In genomic region chr2:103591742-103592590, GRCm38 (mm10) we compare ENCODE assay signal across 9 mouse cellular contexts. TPM values are rescaled to one million over a fixed set of nuclear protein-coding genes. Genes with fewer than 3 reads are reported as not detected.
A peak's percentile ranks its signal among the peaks of the same experiment; 100 is the strongest.
DNase-seq lines count a peak whose midpoint lies in the region; ATAC-seq and TF ChIP-seq lines count a peak whose summit lies in the region.
"Had no signal": no experiment of that assay in that cellular context is flagged by ENCODE, and none has a peak within 500 bp of the region (broad histone marks: within the 10 kb centered on the region; RNA-seq: fewer than 3 reads in every experiment).

No protein-coding gene starts in this region.

- no peak for TF ChIP-seq EP300 in liver, postnatal 0 days (IDR thresholded peaks at IDR 0.05; ENCODE audit: low read depth)

- H3K9ac ChIP-seq in forebrain, postnatal 0 days, result 0 out of 2 replicates have a peak overlapping the region, but pooled peaks have one; percentile 10
- H3K9ac ChIP-seq in liver, postnatal 0 days (replicated peaks), result no peak overlapping the region

- no peak overlapping the region for H3K4me2 ChIP-seq in forebrain, postnatal 0 days (ENCODE audit: low read depth)
- H3K4me2 ChIP-seq in liver, postnatal 0 days (ENCODE audit: low read depth, low read length), result no peak overlapping the region

- WGBS in forebrain, postnatal 0 days, result 43% methylated on average over 9 of the region's 9 CpGs
- WGBS in liver, postnatal 0 days (ENCODE audit: insufficient replicate concordance), result 59% methylated on average over 9 of the region's 9 CpGs

- no peaks in the 10 kb centered on the region for H3K9me3 ChIP-seq in forebrain, postnatal 0 days (ENCODE audit: low read length)
- no peaks in the 10 kb centered on the region for H3K9me3 ChIP-seq in liver, postnatal 0 days (ENCODE audit: low read length)

- H3K27me3 ChIP-seq in forebrain, postnatal 0 days (ENCODE audit: insufficient read depth, low read length), result no peaks in the 10 kb centered on the region
- H3K27me3 ChIP-seq in liver, postnatal 0 days (ENCODE audit: insufficient read depth, low read length), result no peaks in the 10 kb centered on the region

- H3K27ac ChIP-seq in brown adipose tissue, adult 24 weeks (replicated peaks; ENCODE audit: low read depth, low read length), result 0 out of 2 replicates have a peak overlapping the region, but pooled peaks have one; percentile 26
- H3K27ac ChIP-seq in forebrain, postnatal 0 days (ENCODE audit: low read depth, low read length), result peak overlapping the region; percentile 73
- no peak overlapping the region for H3K27ac ChIP-seq in liver, postnatal 0 days (ENCODE audit: low read depth)

- no peak overlapping the region for H3K4me3 ChIP-seq in brown adipose tissue, adult 24 weeks (ENCODE audit: insufficient read depth, low read depth, low read length)
- H3K4me3 ChIP-seq in forebrain, postnatal 0 days (ENCODE audit: low read depth, low read length), result no peak overlapping the region
- no peak overlapping the region for H3K4me3 ChIP-seq in liver, postnatal 0 days (ENCODE audit: low read depth, low read length)
- H3K4me3 ChIP-seq: myocyte had no signal

- peak; percentile 86 for ATAC-seq in forebrain, postnatal 0 days
- no peak for ATAC-seq in liver, postnatal 0 days

- H3K4me1 ChIP-seq in brown adipose tissue, adult 24 weeks (ENCODE audit: control insufficient read depth, insufficient read depth, insufficient read length, low read length), result no peaks in the 10 kb centered on the region
- 0 out of 2 replicates have a peak, but pooled peaks cover 3% of the 10 kb centered on the region for H3K4me1 ChIP-seq in forebrain, postnatal 0 days (ENCODE audit: insufficient read depth)
- H3K4me1 ChIP-seq in liver, postnatal 0 days (ENCODE audit: insufficient read depth), result peaks cover 12% of the 10 kb centered on the region; the same call in 1 of the 2 replicates

- TF ChIP-seq CTCF in forebrain, postnatal 0 days (IDR thresholded peaks at IDR 0.05; ENCODE audit: low read depth), result no peak
- TF ChIP-seq CTCF in liver, postnatal 0 days (IDR thresholded peaks at IDR 0.05; ENCODE audit: low read depth), result no peak

- H3K36me3 ChIP-seq in forebrain, postnatal 0 days (ENCODE audit: insufficient read depth), result no peaks in the 10 kb centered on the region
- H3K36me3 ChIP-seq in liver, postnatal 0 days (replicated peaks; ENCODE audit: insufficient read depth, low read length), result no peaks in the 10 kb centered on the region

- peak; percentile 61 for DNase-seq in MN1 (ENCODE audit: low spot score)
- peak; percentile 73 for DNase-seq in forebrain, postnatal 0 days
- peak; percentile 50 for DNase-seq in hindlimb bud, embryonic 11.5 days (ENCODE audit: extremely low spot score, low read depth, low spot score)
- DNase-seq in lung, postnatal 36 days, result peak; percentile 35
- DNase-seq in liver, postnatal 0 days, result no peak
- no peak for DNase-seq in thymus, postnatal 10 days (ENCODE audit: low spot score in 2 of 2)
- no peak for DNase-seq in ovary, postnatal 14 days (ENCODE audit: low spot score)

RNA-seq across cellular contexts. Expression of gene Abtb2, which starts 25.9 kb away (rescaled TPM):
- polyA plus RNA-seq in brown adipose tissue, adult 24 weeks (2012; ENCODE audit: insufficient read depth, insufficient read length, missing spikeins), result 1.9 and 2.0 TPM in 2 replicates
- 13.9 and 16.9 TPM in 2 replicates for total RNA-seq in forebrain, postnatal 0 days (2014; rRNA removed)
- 6.5 TPM in 2 replicates for polyA plus RNA-seq in forebrain, postnatal 0 days (2015; fragmentation: Nextera tagmentation; extraction: Ambion mirVana)
- 1.8 and 2.1 TPM in 2 replicates for polyA plus RNA-seq in liver, postnatal 0 days (2015; fragmentation: Nextera tagmentation; extraction: Ambion mirVana)

Comparison
In these comparisons a context has a peak if more than half of its experiments do, and no peak if none do; other contexts are left out.
1. DNase-seq: peak in MN1 (single experiment), forebrain, postnatal 0 days (single experiment), hindlimb bud, embryonic 11.5 days (single experiment) and lung, postnatal 36 days (single experiment); none in liver, postnatal 0 days (single experiment), thymus, postnatal 10 days (0 of 2) and ovary, postnatal 14 days (single experiment).